Mouse (Mus musculus): ENCODE measurements around the gene Crx. TPM values are rescaled to one million over a fixed set of nuclear protein-coding genes. Genes with fewer than 3 reads are reported as not detected.
"Not testable (repeated sequence)": the region's sequence is repeated elsewhere in the genome, so short reads cannot be mapped to it uniquely, and the experiment has no call there.

The Crx gene
- polyA plus RNA-seq (2012; rRNA removed) = 0.04 TPM in 1 of 2 replicates, not detected in the other

GRCm38 (mm10) chr7:15879756-15880155, at the start of gene Crx:
Crx (minus strand) TSS chr7:15879968.
- DNase-seq (ENCODE audit: extremely low spot score in 1 of 2, low spot score in 1 of 2) = no peak

GRCm38 (mm10) chr7:15922220-15922773, 42.5 kb upstream of the Crx start, which contains the start of gene Selenow:
Selenow (minus strand) TSS chr7:15922402.
- DNase-seq (ENCODE audit: extremely low spot score in 1 of 2, low spot score in 1 of 2) = peak; percentile 90 to 94

GRCm38 (mm10) chr7:15921796-15922195, 42.0 kb upstream of the Crx start:
- peak in 1 of 2 experiments; percentile 45 for DNase-seq (ENCODE audit: extremely low spot score in 1 of 2, low spot score in 1 of 2)

GRCm38 (mm10) chr7:15920645-15921190, 41.0 kb upstream of the Crx start:
- DNase-seq (ENCODE audit: extremely low spot score in 1 of 2, low spot score in 1 of 2) = peak in 1 of 2 experiments; percentile 54

GRCm38 (mm10) chr7:15919947-15920346, 40.2 kb upstream of the Crx start:
- DNase-seq (ENCODE audit: extremely low spot score in 1 of 2, low spot score in 1 of 2) = no peak

- no peak for DNase-seq (ENCODE audit: extremely low spot score in 1 of 2, low spot score in 1 of 2)
These were observed 38.6 kb upstream of the Crx start for GRCm38 (mm10) chr7:15918371-15918770.

- DNase-seq (ENCODE audit: extremely low spot score in 1 of 2, low spot score in 1 of 2) = no peak
These were observed 37.2 kb upstream of the Crx start for GRCm38 (mm10) chr7:15916996-15917395.

- no peak for DNase-seq (ENCODE audit: extremely low spot score in 1 of 2, low spot score in 1 of 2)
These were observed 36.5 kb upstream of the Crx start for GRCm38 (mm10) chr7:15916134-15916723.

GRCm38 (mm10) chr7:15915695-15916094, 35.9 kb upstream of the Crx start:
- not testable (repeated sequence) for DNase-seq (ENCODE audit: extremely low spot score in 1 of 2, low spot score in 1 of 2)

GRCm38 (mm10) chr7:15914751-15915150, 35.0 kb upstream of the Crx start:
- no peak for DNase-seq (ENCODE audit: extremely low spot score in 1 of 2, low spot score in 1 of 2)

GRCm38 (mm10) chr7:15914252-15914651, 34.5 kb upstream of the Crx start:
- DNase-seq (ENCODE audit: extremely low spot score in 1 of 2, low spot score in 1 of 2) = peak in 1 of 2 experiments; percentile 58

- peak in 1 of 2 experiments; percentile 85 for DNase-seq (ENCODE audit: extremely low spot score in 1 of 2, low spot score in 1 of 2)
These were observed 32.4 kb upstream of the Crx start for GRCm38 (mm10) chr7:15912183-15912582.

GRCm38 (mm10) chr7:15910521-15910920, 30.8 kb upstream of the Crx start:
- no peak for DNase-seq (ENCODE audit: extremely low spot score in 1 of 2, low spot score in 1 of 2)

GRCm38 (mm10) chr7:15907971-15908590, 28.3 kb upstream of the Crx start:
- DNase-seq (ENCODE audit: extremely low spot score in 1 of 2, low spot score in 1 of 2) = no peak

GRCm38 (mm10) chr7:15906602-15907001, 26.8 kb upstream of the Crx start:
- no peak for DNase-seq (ENCODE audit: extremely low spot score in 1 of 2, low spot score in 1 of 2)

GRCm38 (mm10) chr7:15905861-15906260, 26.1 kb upstream of the Crx start:
- DNase-seq (ENCODE audit: extremely low spot score in 1 of 2, low spot score in 1 of 2) = no peak

- no peak for DNase-seq (ENCODE audit: extremely low spot score in 1 of 2, low spot score in 1 of 2)
These were observed 21.7 kb upstream of the Crx start for GRCm38 (mm10) chr7:15901366-15902048.

GRCm38 (mm10) chr7:15894251-15894650, 14.5 kb upstream of the Crx start:
- no peak for DNase-seq (ENCODE audit: extremely low spot score in 1 of 2, low spot score in 1 of 2)

- no peak for DNase-seq (ENCODE audit: extremely low spot score in 1 of 2, low spot score in 1 of 2)
These were observed 4.4 kb upstream of the Crx start for GRCm38 (mm10) chr7:15884127-15884526.

GRCm38 (mm10) chr7:15882317-15882716, 2.5 kb upstream of the Crx start, which contains the start of gene Crxos:
Crxos (plus strand) TSS chr7:15882617.
- DNase-seq (ENCODE audit: extremely low spot score in 1 of 2, low spot score in 1 of 2) = no peak

- DNase-seq (ENCODE audit: extremely low spot score in 1 of 2, low spot score in 1 of 2) = no peak
These were observed 2.1 kb upstream of the Crx start for GRCm38 (mm10) chr7:15881831-15882230.
